Mouse (Mus musculus) heart, embryonic 16.5 days (tissue): ENCODE data around the gene Agtrap. TPM values are rescaled to one million over a fixed set of nuclear protein-coding genes. Genes with fewer than 3 reads are reported as not detected.

Experiments
- ATAC-seq: fragments of 200-750 bp; cut with Nextera tagmentation; replicated peaks from 2 replicates; pipeline ENCODE4 v1.8.0; 2017; ENCODE audit warnings: moderate number of reproducible peaks; ENCODE audit not compliant: insufficient read depth, low FRiP score; ENCODE audit errors: extremely low read depth
- H3K27ac ChIP-seq: fragments of 300-500 bp; sonication (generic); 2 replicates; pipeline ENCODE4 v1.5.1; 2014; ENCODE audit warnings: mild to moderate bottlenecking, low read length, control low read depth, moderate library complexity
- H3K27me3 ChIP-seq: fragments of 300-500 bp; sonication (generic); 2 replicates; pipeline ENCODE4 v1.6.1; 2014; ENCODE audit warnings: low read length, mixed read lengths; ENCODE audit not compliant: control insufficient read depth, insufficient read depth
- H3K36me3 ChIP-seq: fragments of 300-500 bp; sonication (generic); 2 replicates; pipeline ENCODE4 v1.6.1; 2014; ENCODE audit not compliant: control insufficient read depth, insufficient read depth
- H3K4me1 ChIP-seq: fragments of 300-500 bp; sonication (generic); 2 replicates; pipeline ENCODE4 v1.6.1; 2014; ENCODE audit warnings: low read length, mixed read lengths; ENCODE audit not compliant: control insufficient read depth, insufficient read depth
- H3K4me2 ChIP-seq: fragments of 300-500 bp; sonication (generic); 2 replicates; pipeline ENCODE4 v1.6.1; 2014; ENCODE audit warnings: low read depth, mild to moderate bottlenecking, control low read depth, low read length
- H3K4me3 ChIP-seq: fragments of 300-500 bp; sonication (generic); 2 replicates; pipeline ENCODE4 v1.5.1; 2014; ENCODE audit warnings: mild to moderate bottlenecking, control low read depth, low read length
- H3K9ac ChIP-seq: fragments of 300-500 bp; sonication (generic); 2 replicates; pipeline ENCODE4 v1.6.1; 2014; ENCODE audit warnings: low read length, control low read depth
- H3K9me3 ChIP-seq: fragments of 300-500 bp; sonication (generic); replicated peaks from 2 replicates; pipeline ENCODE4 v1.6.1; 2016; ENCODE audit warnings: low read length; ENCODE audit not compliant: control insufficient read depth
- WGBS: fragments of 180-500 bp; shearing (Covaris S2); extraction: QIAGEN DNeasy Blood & Tissue Kit; methylation state at CpG from one replicate; pipeline ENCODE4 v1.1.7; 2014; 5-methylcytosine and 5-hydroxymethylcytosine counted together
- polyA plus RNA-seq: library from polyadenylated mRNA; unstranded; fragments of >200 nt; fragmentation: Nextera tagmentation; extraction: Ambion mirVana; gene quantifications from 2 replicates; pipeline ENCODE4 v1.2.1, GENCODE M21; 2015

Agtrap gene
- polyA plus RNA-seq, 1 experiment from 2014 or later, result 17.9 TPM

DNA sequence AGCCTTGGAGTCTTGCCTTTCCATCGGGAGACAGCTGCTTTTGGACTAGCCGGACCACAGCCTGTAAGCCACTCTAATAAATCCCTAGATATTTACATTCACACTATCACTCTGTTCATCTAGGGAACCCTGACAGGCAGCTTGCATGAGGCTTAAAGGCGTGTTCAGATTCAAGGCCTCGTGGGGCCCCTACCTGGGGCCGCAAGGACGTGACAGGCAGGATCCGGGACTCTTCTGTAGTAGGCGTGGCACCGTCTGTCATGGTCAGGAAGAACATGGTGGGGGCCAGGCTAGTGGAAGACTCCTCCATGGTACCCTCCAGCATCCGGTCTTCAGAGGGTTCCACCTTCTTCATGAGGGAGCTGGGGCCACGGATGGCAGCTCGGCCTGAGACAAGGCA, 24.7 kb upstream of the Agtrap start:
- WGBS, result 74% methylated on average over 12 of the region's 12 CpGs
- H3K4me3 ChIP-seq, result no peak overlapping the region
- H3K9me3 ChIP-seq, result 0 out of 2 replicates have a peak, but pooled peaks cover 5% of the 10 kb centered on the region
- no peak overlapping the region for H3K9ac ChIP-seq
- no peaks in the 10 kb centered on the region; the same call in 1 of the 2 replicates for H3K4me1 ChIP-seq
- H3K4me2 ChIP-seq, result no peak overlapping the region
- no peak overlapping the region for H3K27ac ChIP-seq
- no peaks in the 10 kb centered on the region for H3K36me3 ChIP-seq
- peaks cover 4% of the 10 kb centered on the region; the same call in 1 of the 2 replicates for H3K27me3 ChIP-seq
- ATAC-seq, result no peak

DNA sequence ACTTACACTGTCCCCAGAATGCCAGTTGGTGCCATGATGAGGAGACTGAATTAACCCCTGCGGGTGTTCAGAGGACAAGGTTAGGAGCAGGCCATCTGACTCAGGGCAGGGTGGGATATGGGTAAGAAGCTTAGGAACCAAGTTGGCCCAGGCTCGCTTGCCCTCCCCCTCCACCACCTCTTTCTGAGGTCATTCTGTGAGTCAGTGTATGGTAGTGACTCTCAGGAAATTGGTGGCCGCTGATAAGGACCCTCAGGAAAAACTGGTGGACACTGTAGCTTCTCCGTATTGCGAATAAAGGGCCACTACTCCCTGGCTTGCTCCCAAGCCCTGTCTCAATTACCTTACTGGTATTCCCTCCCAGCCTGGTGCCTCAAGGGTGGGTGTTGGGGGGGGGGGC, 21.4 kb upstream of the Agtrap start:
- no peak for ATAC-seq
- WGBS, result 50% methylated on average over 5 of the region's 5 CpGs
- H3K9ac ChIP-seq, result no peak overlapping the region

DNA sequence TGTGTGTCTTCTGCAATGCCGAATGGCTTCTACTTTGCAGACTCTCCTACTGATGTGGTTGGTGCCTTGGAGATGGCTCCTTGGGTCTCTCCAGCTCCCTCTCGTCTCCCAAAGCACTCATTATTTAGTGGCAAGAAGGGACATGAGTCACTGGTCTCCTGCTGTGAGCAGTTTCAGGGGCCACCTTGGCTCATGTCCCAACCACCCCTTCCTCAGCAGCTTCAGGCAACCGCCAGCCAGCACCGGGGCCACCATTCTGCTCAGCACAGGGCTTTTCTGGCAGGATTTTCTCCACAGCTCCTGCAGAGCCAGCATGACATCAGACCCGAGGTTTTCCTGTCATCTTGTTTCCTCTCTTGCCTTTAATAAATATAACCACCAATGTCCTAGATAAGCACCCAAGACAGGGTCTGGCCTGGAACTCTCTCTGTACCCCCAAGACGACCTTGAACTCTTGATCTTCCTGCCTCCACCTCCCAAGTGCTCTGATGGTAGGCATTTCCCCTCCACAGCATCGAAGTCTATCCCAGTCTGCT, 20.8 kb upstream of the Agtrap start:
- no peak overlapping the region for H3K4me3 ChIP-seq
- no peaks in the 10 kb centered on the region; the same call in 1 of the 2 replicates for H3K4me1 ChIP-seq
- no peak overlapping the region for H3K9ac ChIP-seq
- no peaks in the 10 kb centered on the region for H3K9me3 ChIP-seq
- H3K27ac ChIP-seq, result no peak overlapping the region
- 39% methylated on average over 7 of the region's 7 CpGs for WGBS
- H3K36me3 ChIP-seq, result no peaks in the 10 kb centered on the region
- H3K4me2 ChIP-seq, result no peak overlapping the region
- no peak for ATAC-seq
- peaks cover 3% of the 10 kb centered on the region for H3K27me3 ChIP-seq

More for the DNA sequence above, 21.4 kb upstream of the Agtrap start:
- H3K27ac ChIP-seq, result no peak overlapping the region
- H3K4me2 ChIP-seq, result no peak overlapping the region
- H3K27me3 ChIP-seq, result peaks cover 3% of the 10 kb centered on the region
- no peaks in the 10 kb centered on the region for H3K9me3 ChIP-seq
- no peak overlapping the region for H3K4me3 ChIP-seq
- no peaks in the 10 kb centered on the region for H3K36me3 ChIP-seq
- H3K4me1 ChIP-seq, result no peaks in the 10 kb centered on the region; the same call in 1 of the 2 replicates

DNA sequence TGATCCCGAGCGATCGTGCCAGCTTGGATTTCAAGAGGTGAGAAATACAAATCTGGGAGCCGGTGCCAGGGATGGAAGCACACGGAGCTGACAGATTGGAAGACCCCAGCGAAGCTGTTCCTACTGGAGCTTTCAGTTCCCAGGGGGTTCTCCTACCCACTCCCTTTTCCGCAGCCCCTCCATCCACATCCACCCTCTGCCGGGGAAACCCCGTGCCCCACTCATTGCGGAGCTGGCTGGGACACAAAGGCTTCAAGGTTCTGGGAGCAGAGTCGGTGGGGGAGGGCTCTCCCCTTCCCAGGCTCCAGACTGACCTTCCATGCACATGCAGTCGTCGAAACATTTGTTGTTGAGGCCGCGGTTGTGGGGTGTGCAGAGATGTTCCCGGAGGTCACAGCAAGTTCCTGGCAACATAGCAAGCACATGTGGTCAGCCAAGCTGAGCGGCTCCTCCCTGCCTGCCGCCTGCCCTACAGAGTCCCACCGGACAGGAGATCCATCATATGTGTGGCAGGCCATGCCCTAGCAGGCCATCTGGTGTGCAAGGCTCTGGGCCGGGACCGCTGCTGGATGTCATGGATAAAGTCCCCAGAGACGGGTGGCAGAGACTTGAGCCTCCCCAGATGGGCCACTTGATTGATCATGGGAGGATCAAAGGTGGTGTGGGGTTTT, 19.9 kb upstream of the Agtrap start:
- Histone ChIP-seq H3K27me3 (peaks cover 3% of the 10 kb centered on the region), H3K9ac (no peak overlapping the region), H3K9me3 (no peaks in the 10 kb centered on the region), H3K4me3 (no peak overlapping the region), H3K36me3 (no peaks in the 10 kb centered on the region), H3K4me1 (no peaks in the 10 kb centered on the region; the same call in 1 of the 2 replicates), H3K4me2 (no peak overlapping the region), H3K27ac (no peak overlapping the region)
- 43% methylated on average over 22 of the region's 22 CpGs for WGBS
- no peak for ATAC-seq

DNA sequence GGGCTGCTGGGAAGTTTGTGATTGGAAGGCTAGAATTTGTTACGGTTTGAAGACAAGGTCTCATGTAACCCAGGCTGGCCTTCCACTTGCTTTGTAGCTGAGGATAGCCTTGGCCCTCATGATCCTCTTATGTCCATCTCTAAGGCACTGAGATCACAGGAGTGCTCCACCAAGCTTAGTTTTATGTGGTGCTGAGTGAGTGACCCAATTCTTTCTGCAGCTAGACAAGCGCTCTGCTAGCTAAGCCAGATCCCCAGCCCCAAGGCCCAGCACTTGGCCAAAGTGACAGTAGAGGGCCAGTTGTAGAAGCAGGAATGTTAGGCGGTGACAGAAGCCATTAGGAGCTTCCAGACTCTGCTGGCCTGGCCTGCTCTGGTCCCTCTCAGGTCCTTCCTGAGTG, 16.3 kb upstream of the Agtrap start:
- H3K9ac ChIP-seq, result no peak overlapping the region
- H3K4me3 ChIP-seq, result no peak overlapping the region
- H3K27ac ChIP-seq, result no peak overlapping the region
- H3K4me1 ChIP-seq, result peaks cover 4% of the 10 kb centered on the region
- H3K27me3 ChIP-seq, result peaks cover 7% of the 10 kb centered on the region
- no peak overlapping the region for H3K4me2 ChIP-seq
- 74% methylated on average over 3 of the region's 3 CpGs for WGBS
- no peaks in the 10 kb centered on the region for H3K36me3 ChIP-seq
- no peak for ATAC-seq
- H3K9me3 ChIP-seq, result no peaks in the 10 kb centered on the region

DNA sequence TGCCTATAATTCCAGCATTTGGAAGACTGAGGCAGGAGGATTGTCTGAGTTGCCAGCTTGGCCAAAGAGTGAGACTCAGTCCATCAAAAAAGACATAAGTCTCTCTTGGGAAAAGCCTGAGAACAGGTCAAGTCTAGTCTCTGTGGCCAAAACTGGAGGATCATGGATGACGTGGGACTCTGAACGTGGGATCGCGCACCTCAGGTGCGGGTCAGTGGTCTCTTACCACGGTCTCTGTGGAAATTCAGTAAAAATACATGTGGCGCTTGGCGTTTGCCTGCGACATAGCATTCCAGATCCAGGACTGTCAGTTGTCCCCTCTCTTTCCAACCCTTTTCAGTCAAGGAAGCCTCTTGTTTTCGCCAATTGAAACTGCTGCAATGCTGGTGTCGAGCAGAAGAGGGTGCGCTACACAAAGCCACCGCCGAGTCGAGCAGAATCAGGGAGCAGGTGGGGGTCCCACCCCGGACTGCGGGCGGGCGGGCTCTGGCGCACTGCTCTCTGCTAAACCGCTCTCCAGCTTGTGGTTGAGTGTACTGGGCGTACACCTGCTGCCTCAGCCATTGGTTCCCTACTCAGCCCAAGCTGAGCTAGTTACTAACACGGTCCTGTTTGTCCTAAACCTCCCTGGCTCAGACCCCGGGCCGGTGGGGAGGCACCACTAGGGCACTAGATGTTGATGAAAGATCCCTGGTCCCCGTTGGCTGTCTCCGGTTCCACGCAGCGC, 14.1 kb upstream of the Agtrap start:
- WGBS, result 17% methylated on average over 29 of the region's 29 CpGs
- Histone ChIP-seq H3K27ac (no peak overlapping the region), H3K9ac (peak overlapping the region; percentile 62), H3K4me3 (peak overlapping the region; percentile 38), H3K9me3 (no peaks in the 10 kb centered on the region), H3K27me3 (peaks cover 4% of the 10 kb centered on the region; the same call in 1 of the 2 replicates), H3K4me1 (peaks cover 4% of the 10 kb centered on the region; the same call in 1 of the 2 replicates), H3K4me2 (peak overlapping the region; percentile 72), H3K36me3 (no peaks in the 10 kb centered on the region)
- peak; percentile 73 for ATAC-seq

DNA sequence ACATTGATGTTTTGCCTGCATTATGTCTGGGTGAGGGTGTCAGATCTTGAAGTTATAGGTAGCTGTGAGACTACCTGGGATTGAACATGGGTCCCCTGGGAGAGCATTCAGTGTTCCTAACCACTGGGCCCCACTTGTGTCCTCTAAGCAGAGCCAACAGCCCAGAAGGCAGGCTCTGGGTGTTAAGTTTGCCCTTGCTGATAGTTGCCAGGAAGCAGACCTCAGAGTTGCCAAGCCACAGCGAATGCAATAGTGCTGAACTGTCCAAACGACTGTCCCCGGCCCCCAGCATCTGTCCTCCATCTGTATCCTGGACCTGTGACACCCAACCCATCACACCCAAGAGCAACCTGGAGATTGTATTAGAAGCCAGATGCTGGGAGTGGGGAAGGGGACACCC, 10.8 kb upstream of the Agtrap start:
- no peak overlapping the region for H3K27ac ChIP-seq
- H3K27me3 ChIP-seq, result 0 out of 2 replicates have a peak, but pooled peaks cover 3% of the 10 kb centered on the region
- ATAC-seq, result no peak
- H3K9me3 ChIP-seq, result no peaks in the 10 kb centered on the region
- H3K4me2 ChIP-seq, result no peak overlapping the region
- H3K9ac ChIP-seq, result no peak overlapping the region
- peaks cover 4% of the 10 kb centered on the region; the same call in 1 of the 2 replicates for H3K4me1 ChIP-seq
- WGBS, result 56% methylated on average over 3 of the region's 3 CpGs
- no peaks in the 10 kb centered on the region for H3K36me3 ChIP-seq
- no peak overlapping the region for H3K4me3 ChIP-seq

DNA sequence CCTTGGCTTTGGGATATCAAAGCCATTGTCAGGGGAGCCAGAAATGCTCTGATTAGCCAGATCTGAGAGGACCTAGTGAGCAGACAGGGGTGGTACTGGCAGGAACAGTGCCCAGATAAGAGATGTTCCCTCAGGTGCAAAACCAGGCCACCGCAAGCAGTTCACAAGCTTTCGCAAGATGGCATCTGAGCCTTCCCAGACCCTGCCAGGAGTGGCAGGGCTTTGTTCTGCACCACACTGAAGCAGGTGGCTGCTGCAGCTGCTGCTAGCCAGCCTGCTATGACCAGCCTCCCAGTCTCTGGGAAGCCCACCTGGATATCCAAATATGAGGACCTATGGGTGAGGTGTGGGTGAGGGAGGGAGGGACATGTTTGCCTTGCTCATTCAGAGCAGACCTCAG, 10.1 kb upstream of the Agtrap start:
- H3K9me3 ChIP-seq, result no peaks in the 10 kb centered on the region
- no peak overlapping the region for H3K4me3 ChIP-seq
- 0 out of 2 replicates have a peak, but pooled peaks cover 3% of the 10 kb centered on the region for H3K27me3 ChIP-seq
- 90% methylated on average over 2 of the region's 2 CpGs for WGBS
- peaks cover 4% of the 10 kb centered on the region; the same call in 1 of the 2 replicates for H3K4me1 ChIP-seq
- H3K4me2 ChIP-seq, result no peak overlapping the region
- 0 out of 2 replicates have a peak, but pooled peaks have one; percentile 39 for ATAC-seq
- no peaks in the 10 kb centered on the region for H3K36me3 ChIP-seq
- H3K27ac ChIP-seq, result no peak overlapping the region
- no peak overlapping the region for H3K9ac ChIP-seq

DNA sequence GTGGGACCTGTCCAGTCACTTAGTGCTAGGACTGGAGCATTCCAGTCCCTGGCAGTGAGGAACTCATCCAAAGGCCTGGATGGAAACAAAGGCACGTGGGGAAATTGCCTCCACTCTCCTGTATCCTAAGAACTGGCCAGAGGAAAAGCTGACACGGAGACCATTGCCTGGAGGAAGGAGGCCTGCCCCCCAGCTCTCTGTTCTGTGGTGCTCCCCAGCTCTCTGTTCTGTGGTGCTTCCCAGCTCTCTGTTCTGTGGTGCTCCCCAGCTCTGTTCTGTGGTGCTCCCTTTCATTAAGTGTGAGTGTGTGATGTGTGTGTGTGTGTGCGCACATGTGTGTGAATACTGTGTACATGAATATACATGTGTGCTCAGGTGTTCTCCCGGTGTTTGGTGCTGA, 7.2 kb upstream of the Agtrap start:
- H3K36me3 ChIP-seq, result no peaks in the 10 kb centered on the region
- H3K27me3 ChIP-seq, result no peaks in the 10 kb centered on the region
- no peaks in the 10 kb centered on the region for H3K9me3 ChIP-seq
- no peak overlapping the region for H3K27ac ChIP-seq
- no peaks in the 10 kb centered on the region for H3K4me1 ChIP-seq
- no peak overlapping the region for H3K4me2 ChIP-seq
- no peak overlapping the region for H3K4me3 ChIP-seq
- 77% methylated on average over 4 of the region's 4 CpGs for WGBS
- no peak for ATAC-seq
- H3K9ac ChIP-seq, result no peak overlapping the region
